Mouse (Mus musculus) heart, postnatal 36 days (tissue): Measurements from ENCODE around the gene Stfa2l1. TPM values are rescaled to one million over a fixed set of nuclear protein-coding genes. Genes with fewer than 3 reads are reported as not detected.
"Not testable (repeated sequence)": the region's sequence is repeated elsewhere in the genome, so short reads cannot be mapped to it uniquely, and the experiment has no call there.

ENCODE experiments used
- DNase-seq, 2 experiments: peaks; one replicate each; pipeline ENCODE4 v3.0.0; 2021 to 2022
- intact Hi-C: fragments of 180-260 bp; cut with DNase I; formaldehyde crosslinking; loops from one replicate; pipeline ENCODE4 v1.15.1; 2025
- total RNA-seq, 2 experiments: library from RNA; stranded (reverse); gene quantifications; 2 replicates each; pipeline ENCODE4 v1.2.3; 2021

Stfa2l1 gene
- total RNA-seq: not detected

DNA sequence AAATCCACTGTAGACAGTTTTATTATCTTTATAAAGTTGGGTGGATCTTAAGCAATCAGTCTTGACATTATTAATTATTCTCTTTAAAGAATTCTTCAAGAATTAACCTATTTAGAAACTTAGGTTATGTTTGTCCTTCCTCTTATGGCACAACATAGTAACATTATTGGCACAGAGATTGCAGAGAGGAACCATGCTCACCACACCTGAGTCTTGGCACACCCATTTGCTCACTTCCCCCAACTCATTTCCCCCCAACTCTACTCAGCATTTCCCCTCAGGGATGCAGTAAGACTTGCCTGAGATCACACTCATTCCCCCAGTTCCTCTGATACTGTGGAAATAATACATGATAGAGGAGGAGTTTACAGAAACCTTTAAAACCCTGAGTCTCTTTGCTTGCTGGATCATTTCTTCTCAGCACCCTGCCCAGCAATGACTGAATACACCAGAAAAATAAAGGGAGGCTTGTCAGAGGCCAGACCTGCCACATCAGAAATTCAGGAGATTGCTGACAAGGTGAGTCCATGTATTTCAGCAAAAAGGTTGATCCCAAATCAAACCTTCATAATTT lies at the start of gene Stfa2l1:
Gene Stfa2l1, plus strand, starts transcription at position 410 of the 574 bp plus-strand sequence.
- no peak for DNase-seq
- intact Hi-C loops: no loop called here

- DNase-seq, intact Hi-C loops: not testable (repeated sequence)
Measured at GRCm38 (mm10) chr16:36111486-36111885, 45.1 kb upstream of the Stfa2l1 start.

DNA sequence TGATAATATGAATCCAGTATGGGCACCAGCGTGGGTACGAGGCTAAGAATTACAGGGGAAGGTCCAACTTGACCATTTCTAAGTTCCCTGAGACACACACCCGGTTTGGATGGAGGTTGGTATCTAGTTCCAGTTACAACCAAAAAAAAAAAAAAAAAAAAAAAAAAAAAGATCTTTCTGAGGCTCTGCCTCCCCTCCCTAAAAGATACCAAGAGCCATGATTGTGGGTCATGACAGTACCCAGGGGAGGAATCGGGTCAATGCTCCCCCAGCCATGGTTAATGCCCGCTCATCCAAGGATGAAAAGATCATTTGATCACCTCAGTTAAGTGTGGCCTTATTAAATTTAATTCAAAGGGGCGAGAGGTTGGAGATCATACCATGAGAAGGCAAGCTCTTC lies 40.9 kb upstream of the Stfa2l1 start:
- not testable (repeated sequence) for DNase-seq

GRCm38 (mm10) chr16:36128092-36128491 lies 28.5 kb upstream of the Stfa2l1 start:
- intact Hi-C loops: no loop called here

More for the DNA sequence above, 40.9 kb upstream of the Stfa2l1 start:
- intact Hi-C loops: not testable (repeated sequence)

DNA sequence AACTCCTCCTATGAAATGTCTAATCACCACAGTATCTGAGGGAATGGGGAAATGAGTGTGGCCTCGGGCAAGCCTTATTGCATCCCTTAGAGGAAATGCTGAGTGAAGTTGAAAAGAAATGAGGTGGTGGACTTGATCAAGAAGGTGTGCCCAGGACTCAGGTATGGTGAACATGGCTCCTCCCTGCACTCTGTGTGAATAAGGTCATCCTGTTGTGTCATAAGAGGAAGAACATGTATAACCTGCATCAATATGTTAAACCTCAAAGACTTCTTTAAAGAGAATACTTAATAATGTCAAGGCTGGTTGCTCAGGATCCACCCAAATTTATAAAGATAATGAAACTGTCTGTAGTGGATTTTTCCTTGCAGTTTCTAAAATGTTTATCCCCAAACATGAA lies 25.5 kb upstream of the Stfa2l1 start, which contains the start of gene Csta1:
Gene Csta1, minus strand, starts transcription at position 101 of the 400 bp plus-strand sequence.
- intact Hi-C loops: no loop called here

More at GRCm38 (mm10) chr16:36128092-36128491, 28.5 kb upstream of the Stfa2l1 start:
- DNase-seq: no peak

DNA sequence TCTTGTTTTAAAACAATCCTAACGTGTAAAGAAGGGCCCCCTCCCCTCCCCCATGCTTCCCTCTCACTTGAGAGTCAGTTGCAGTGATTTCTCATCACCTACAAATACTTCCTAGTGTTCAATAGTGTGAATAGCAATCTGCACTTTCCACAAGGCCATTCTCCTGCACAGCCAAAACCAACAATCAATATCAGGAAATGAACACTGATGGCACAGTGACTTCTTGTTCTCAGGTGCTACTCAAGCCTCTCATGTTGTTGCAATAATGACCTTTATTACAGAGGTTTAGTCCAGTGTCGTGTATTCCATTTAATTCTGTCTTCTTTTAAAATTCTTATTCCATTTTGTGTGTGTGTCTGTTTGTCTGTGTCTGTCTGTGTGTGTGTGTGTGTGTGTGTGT lies 18.4 kb upstream of the Stfa2l1 start:
- intact Hi-C loops: no loop called here
- DNase-seq: no peak

More for the DNA sequence above, 25.5 kb upstream of the Stfa2l1 start, which contains the start of gene Csta1:
- no peak for DNase-seq

- DNase-seq, intact Hi-C loops: not testable (repeated sequence)
Measured at GRCm38 (mm10) chr16:36167841-36168240, 11.2 kb downstream of the Stfa2l1 start.

DNA sequence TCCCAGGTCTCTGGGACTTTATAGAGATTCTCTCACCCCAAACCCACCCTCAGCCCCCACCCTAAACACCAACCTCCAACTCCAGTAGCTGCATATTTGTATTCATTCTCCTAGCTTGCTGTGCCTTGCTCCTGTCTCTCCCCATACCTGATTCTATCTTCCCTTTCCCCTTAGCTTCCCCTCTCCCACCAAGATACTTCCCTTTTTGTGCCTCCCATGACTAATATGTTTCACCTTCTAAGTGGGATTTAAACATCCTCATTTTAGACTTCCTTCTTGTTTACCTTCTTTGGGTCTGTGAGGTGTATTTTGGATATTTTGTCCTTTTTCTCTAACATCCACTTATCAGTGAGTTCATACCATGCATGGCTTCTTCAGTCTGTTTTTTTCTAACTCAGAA lies 19.5 kb downstream of the Stfa2l1 start:
- no peak for DNase-seq
- intact Hi-C loops: no loop called here

DNA sequence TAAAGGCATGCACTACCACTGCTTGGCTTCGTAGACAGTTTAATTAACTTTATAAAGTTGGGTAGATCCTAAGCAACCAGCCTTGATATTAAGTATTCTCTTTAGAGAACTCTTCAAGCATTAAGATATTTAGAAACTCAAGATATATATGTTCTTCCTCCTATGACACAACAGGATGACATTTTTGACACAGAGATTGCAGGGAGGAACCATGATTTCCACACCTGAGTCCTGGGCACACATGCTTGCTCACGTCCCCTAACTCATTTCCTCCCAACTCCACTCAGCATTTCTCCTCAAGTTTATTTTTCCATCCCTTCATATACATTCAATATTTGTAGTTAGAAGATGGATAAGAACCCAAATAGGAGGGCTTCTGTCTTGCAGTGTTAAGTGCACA lies 23.3 kb downstream of the Stfa2l1 start:
- DNase-seq: no peak
- intact Hi-C loops: no loop called here

DNA sequence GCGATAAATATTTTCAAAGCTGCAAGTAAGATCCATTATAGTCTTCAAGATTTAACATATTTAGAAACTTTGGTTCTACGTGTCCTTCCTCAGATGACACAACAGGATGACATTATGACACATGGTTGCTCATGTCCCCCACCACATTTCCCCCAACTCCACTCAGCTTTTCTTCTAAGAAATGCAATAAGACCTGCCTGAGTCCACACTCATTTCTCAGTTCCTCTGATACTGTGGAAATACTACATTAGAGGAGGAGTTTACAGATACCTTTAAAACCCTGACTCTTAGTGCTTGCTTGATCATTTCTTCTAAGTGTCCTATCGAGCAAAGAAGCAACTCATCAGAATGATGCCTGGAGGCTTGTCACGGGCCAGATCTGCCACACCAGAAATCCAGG lies 27.3 kb downstream of the Stfa2l1 start, which contains the start of gene Gm5483:
Gene Gm5483, plus strand, starts transcription at position 301 of the 400 bp plus-strand sequence.
- intact Hi-C loops, DNase-seq: not testable (repeated sequence)

- no peak for DNase-seq
- intact Hi-C loops: no loop called here
Measured at GRCm38 (mm10) chr16:36199226-36199625, 42.6 kb downstream of the Stfa2l1 start.

GRCm38 (mm10) chr16:36203846-36204245 lies 47.2 kb downstream of the Stfa2l1 start:
- DNase-seq: no peak
- intact Hi-C loops: no loop called here

DNA sequence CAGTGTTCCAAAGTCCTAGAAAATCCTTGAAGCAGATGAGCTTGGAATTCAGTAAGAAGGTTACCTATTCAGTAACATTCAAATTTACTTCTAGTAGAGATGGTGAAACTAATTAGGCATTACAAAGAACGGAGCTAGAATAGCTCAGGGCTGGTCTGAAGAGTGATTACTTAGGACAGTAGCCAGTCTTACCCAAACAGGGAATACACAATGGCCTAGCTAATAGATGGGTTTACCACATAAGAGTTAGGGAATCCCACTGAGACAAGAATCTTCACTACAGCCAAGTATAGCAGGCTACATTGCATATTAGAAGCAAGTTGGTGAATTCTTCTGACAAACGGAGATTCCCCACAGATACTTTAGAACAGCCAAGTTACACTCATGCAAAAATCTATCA lies 49.1 kb downstream of the Stfa2l1 start:
- DNase-seq, intact Hi-C loops: not testable (repeated sequence)

GRCm38 (mm10) chr16:36209967-36210453 lies 53.4 kb downstream of the Stfa2l1 start, which contains the start of gene Gm5416:
Gm5416 (plus strand) TSS chr16:36210403.
- intact Hi-C loops: no loop called here

More at GRCm38 (mm10) chr16:36209967-36210453, 53.4 kb downstream of the Stfa2l1 start, which contains the start of gene Gm5416:
- no peak for DNase-seq

Other genes starting within 250 kb of the Stfa2l1 start
- gene Parp9, start 218.3 kb upstream of the Stfa2l1 start, total RNA-seq: 10 to 100 TPM; 11.9 to 12.8 TPM
- 10 to 100 TPM in 1 of 2 experiments, 1 to 10 TPM in 1; 9.8 to 12.6 TPM for gene Dtx3l, start 217.7 kb upstream of the Stfa2l1 start, total RNA-seq
- gene Kpna1, start 178.1 kb upstream of the Stfa2l1 start, total RNA-seq: 100 to 1,000 TPM; 121 to 128 TPM
- gene Wdr5b, start 115.6 kb upstream of the Stfa2l1 start, total RNA-seq: 1 to 10 TPM; 2.7 to 3.2 TPM
- 100 to 1,000 TPM; 230 to 246 TPM for gene Fam162a, start 85.2 kb upstream of the Stfa2l1 start, total RNA-seq
- gene Ccdc58, start 85.1 kb upstream of the Stfa2l1 start, total RNA-seq: 10 to 100 TPM; 29.0 to 29.1 TPM
- gene Csta1, start 25.6 kb upstream of the Stfa2l1 start, total RNA-seq: not detected
- gene Gm5483, start 27.4 kb downstream of the Stfa2l1 start, total RNA-seq: not detected
- gene Gm5416, start 53.6 kb downstream of the Stfa2l1 start, total RNA-seq: not detected
- not detected for gene 2010005H15Rik, start 64.7 kb downstream of the Stfa2l1 start, total RNA-seq
- not detected for gene Stfa1, start 120.1 kb downstream of the Stfa2l1 start, total RNA-seq
- not detected for gene BC117090, start 177.5 kb downstream of the Stfa2l1 start, total RNA-seq
- gene BC100530, start 210.9 kb downstream of the Stfa2l1 start, total RNA-seq: not detected